Mouse (Mus musculus): Measurements from ENCODE around the gene Dner. TPM values are rescaled to one million over a fixed set of nuclear protein-coding genes. Genes with fewer than 3 reads are reported as not detected.

The Dner gene
- total and polyA plus RNA-seq, 3 experiments, result not detected

DNA sequence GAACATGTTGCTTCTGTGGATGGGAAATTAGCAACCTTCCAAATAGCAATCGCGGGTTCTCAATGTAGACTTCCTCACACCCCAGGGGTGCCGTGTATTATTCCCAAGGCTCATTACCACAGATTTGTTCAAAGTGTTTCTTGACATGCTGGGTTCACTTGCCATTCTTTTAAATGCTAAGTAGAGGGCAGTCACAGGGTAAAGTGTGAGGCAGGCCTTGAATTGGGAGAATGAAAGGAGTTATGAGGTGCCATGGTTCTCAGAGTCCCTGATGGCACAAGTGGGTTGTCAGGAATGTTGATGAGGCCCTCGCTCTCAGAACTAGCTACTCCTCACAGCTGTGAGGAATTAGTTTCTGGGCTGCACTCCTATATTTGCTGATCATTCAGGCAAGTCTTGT, 160.0 kb downstream of the Dner start:
- Histone ChIP-seq H3K4me3 (ENCODE audit: control insufficient read depth in 1 of 2, insufficient read depth in 1 of 2, low read depth in 2 of 2, low read length in 2 of 2) (no peak overlapping the region), H3K36me3 (ENCODE audit: control insufficient read depth in 1 of 2, insufficient read depth in 2 of 2, low read length in 2 of 2) (no peaks in the 10 kb centered on the region), H3K9me3 (replicated peaks; ENCODE audit: insufficient read depth, low read length) (no peaks in the 10 kb centered on the region), H3K27me3 (ENCODE audit: control insufficient read depth in 1 of 2, insufficient read depth in 2 of 2, low read length in 2 of 2) (no peaks in the 10 kb centered on the region), H3K4me1 (ENCODE audit: control insufficient read depth in 1 of 2, insufficient read depth in 2 of 2, low read length in 2 of 2) (no peaks in the 10 kb centered on the region), H3K9ac (ENCODE audit: control insufficient read depth, low read depth, low read length, poor library complexity, severe bottlenecking) (no peak overlapping the region), H3K79me2 (ENCODE audit: control insufficient read depth, insufficient read depth, low read length, poor library complexity) (no peaks in the 10 kb centered on the region), H3K27ac (ENCODE audit: control insufficient read depth, low read depth, low read length) (no peak overlapping the region)
- no peak for TF ChIP-seq SMC3 (IDR thresholded peaks at IDR 0.05; ENCODE audit: low read depth, low read length)
- no peak for TF ChIP-seq ZMIZ1 (IDR thresholded peaks at IDR 0.05; ENCODE audit: low read depth, low read length)
- TF ChIP-seq BHLHE40 (IDR thresholded peaks at IDR 0.05; ENCODE audit: borderline replicate concordance, low read depth, low read length), result no peak
- no peak for TF ChIP-seq EP300 (IDR thresholded peaks at IDR 0.05; ENCODE audit: low read depth in 1 of 2, low read length in 2 of 2)
- no peak for TF ChIP-seq MEF2A (IDR thresholded peaks at IDR 0.05; ENCODE audit: extremely low read depth, insufficient replicate concordance, low read depth, low read length, poor library complexity, severe bottlenecking)
- no peak for TF ChIP-seq ZNF384 (IDR thresholded peaks at IDR 0.05; ENCODE audit: low read depth, low read length)
- no peak for TF ChIP-seq ETS1 (IDR thresholded peaks at IDR 0.05; ENCODE audit: low read depth, low read length)
- TF ChIP-seq MAX (IDR thresholded peaks at IDR 0.05; ENCODE audit: low read length), result no peak
- no peak for TF ChIP-seq MAFK (IDR thresholded peaks at IDR 0.05; ENCODE audit: borderline replicate concordance, low read depth, low read length)
- no peak for TF ChIP-seq MYB (IDR thresholded peaks at IDR 0.05; ENCODE audit: low read depth, low read length)
- TF ChIP-seq TAL1 (IDR thresholded peaks at IDR 0.05; ENCODE audit: low read length), result no peak
- no peak for TF ChIP-seq MYC (IDR thresholded peaks at IDR 0.05; ENCODE audit: low read depth, low read length)
- no peak for TF ChIP-seq GATA1 (IDR thresholded peaks at IDR 0.05; ENCODE audit: low read depth, low read length)
- TF ChIP-seq HCFC1 (IDR thresholded peaks at IDR 0.05; ENCODE audit: low read depth, low read length), result no peak
- no peak for DNase-seq (ENCODE audit: low read depth, low spot score)

DNA sequence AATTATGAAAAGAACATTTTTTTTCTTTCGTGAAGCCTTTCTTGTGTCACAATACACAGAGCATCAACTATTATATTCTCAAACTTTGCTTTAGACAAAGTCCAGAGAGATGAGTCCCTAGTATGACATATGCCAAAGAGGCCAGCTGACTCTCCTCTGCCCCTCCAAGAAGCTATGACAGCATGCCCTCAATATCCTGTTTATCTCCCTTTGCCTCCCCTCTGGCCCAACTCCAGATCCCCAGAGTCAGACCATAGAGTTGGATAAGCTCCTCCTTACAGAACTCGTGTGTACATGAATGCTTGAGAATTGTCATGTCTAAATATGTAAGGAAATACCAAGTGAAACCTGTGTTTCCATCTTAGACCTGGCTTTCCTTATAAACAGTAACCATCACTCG, 170.5 kb downstream of the Dner start:
- Histone ChIP-seq H3K9ac (ENCODE audit: control insufficient read depth, low read depth, low read length, poor library complexity, severe bottlenecking) (no peak overlapping the region), H3K9me3 (replicated peaks; ENCODE audit: insufficient read depth, low read length) (no peaks in the 10 kb centered on the region), H3K4me3 (ENCODE audit: control insufficient read depth in 1 of 2, insufficient read depth in 1 of 2, low read depth in 2 of 2, low read length in 2 of 2) (no peak overlapping the region), H3K36me3 (ENCODE audit: control insufficient read depth in 1 of 2, insufficient read depth in 2 of 2, low read length in 2 of 2) (no peaks in the 10 kb centered on the region), H3K27ac (ENCODE audit: control insufficient read depth, low read depth, low read length) (no peak overlapping the region), H3K4me1 (ENCODE audit: control insufficient read depth in 1 of 2, insufficient read depth in 2 of 2, low read length in 2 of 2) (no peaks in the 10 kb centered on the region), H3K27me3 (ENCODE audit: control insufficient read depth in 1 of 2, insufficient read depth in 2 of 2, low read length in 2 of 2) (no peaks in the 10 kb centered on the region), H3K79me2 (ENCODE audit: control insufficient read depth, insufficient read depth, low read length, poor library complexity) (no peaks in the 10 kb centered on the region)
- TF ChIP-seq ZMIZ1 (IDR thresholded peaks at IDR 0.05; ENCODE audit: low read depth, low read length), result no peak
- TF ChIP-seq KAT2A (conservative IDR thresholded peaks at IDR 0.05; ENCODE audit: low read depth, low read length), result no peak
- no peak for TF ChIP-seq MAFK (IDR thresholded peaks at IDR 0.05; ENCODE audit: borderline replicate concordance, low read depth, low read length)
- no peak for TF ChIP-seq SMC3 (IDR thresholded peaks at IDR 0.05; ENCODE audit: low read depth, low read length)
- no peak for TF ChIP-seq BHLHE40 (IDR thresholded peaks at IDR 0.05; ENCODE audit: borderline replicate concordance, low read depth, low read length)
- no peak for DNase-seq (ENCODE audit: low read depth, low spot score)

Data from MEL (cell line).